Mouse (Mus musculus) G1E (cell line): ENCODE data around the gene Tcp11.

ENCODE experiments used
- CTCF ChIP-seq: IDR thresholded peaks from 2 replicates; pipeline ENCODE4 v1.5.1; 2012; ENCODE audit warnings: low read depth, low read length, inconsistent platforms, mixed read lengths
- GATA1 ChIP-seq: IDR thresholded peaks from 2 replicates; pipeline ENCODE4 v1.6.1; 2012; ENCODE audit warnings: borderline replicate concordance, low read length, inconsistent platforms, mixed read lengths
- GATA2 ChIP-seq: IDR thresholded peaks from 2 replicates; pipeline ENCODE4 v1.6.1; 2012; ENCODE audit warnings: low read depth, low read length, inconsistent platforms, borderline replicate concordance
- TAL1 ChIP-seq: conservative IDR thresholded peaks from 2 replicates; pipeline ENCODE4 v1.6.1; 2012; ENCODE audit warnings: low read depth, low read length, inconsistent platforms, mixed read lengths

GRCm38 (mm10) chr17:28122949-28123348, 42.5 kb upstream of the Tcp11 start:
- TF ChIP-seq CTCF = no peak
- no peak for TF ChIP-seq GATA1
- TF ChIP-seq TAL1 = no peak
- TF ChIP-seq GATA2 = no peak
